Mouse (Mus musculus): ENCODE results near the gene Hlx.

DNA sequence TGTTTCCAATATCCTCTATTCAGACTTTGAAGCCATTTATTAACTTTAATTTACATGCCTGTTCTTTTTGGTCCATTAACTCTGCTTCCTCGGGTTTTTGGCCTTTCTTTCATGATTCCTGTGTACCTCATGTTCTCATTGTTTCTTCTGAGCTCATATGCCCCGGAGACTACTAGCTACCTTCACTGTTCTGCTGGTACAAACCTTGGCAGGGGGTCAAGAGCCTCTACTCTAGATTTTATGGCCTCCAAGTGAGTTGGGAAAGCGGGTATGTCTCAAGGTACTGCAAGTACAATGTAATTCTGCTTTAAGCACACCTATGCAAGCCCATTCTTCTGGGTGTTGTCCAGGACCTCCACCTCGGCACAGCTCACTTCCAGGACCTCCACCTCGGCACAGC lies 30.5 kb upstream of the Hlx start:
- no peak for TF ChIP-seq HCFC1 (IDR thresholded peaks at IDR 0.05; ENCODE audit: borderline replicate concordance, insufficient read depth, low read length)
- no peak for TF ChIP-seq ZC3H11A (IDR thresholded peaks at IDR 0.05; ENCODE audit: borderline replicate concordance, low read depth, low read length)
- no peak for TF ChIP-seq ZNF384 (IDR thresholded peaks at IDR 0.05; ENCODE audit: low read depth, low read length)
